Comparison of ENCODE assay signal across 31 mouse cellular contexts in the genomic region with DNA sequence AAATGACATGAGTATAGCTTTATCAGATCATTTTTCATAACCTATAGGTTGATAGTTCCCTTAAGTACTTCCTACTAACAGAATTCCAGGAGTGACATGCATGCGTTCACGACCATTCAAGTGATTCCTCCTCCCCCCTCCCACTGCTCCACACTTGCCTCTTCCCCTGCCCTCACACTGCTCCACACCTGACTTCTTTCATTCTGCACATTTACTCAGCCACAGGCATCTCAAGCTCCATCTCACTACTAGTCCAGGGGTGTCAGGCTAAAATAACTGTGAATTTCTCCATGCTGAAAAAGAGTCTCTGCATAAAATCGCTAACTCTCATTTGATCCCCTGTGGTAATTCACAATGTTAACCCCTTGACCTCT.
"Had no signal": no experiment of that assay in that cellular context is flagged by ENCODE, and none has a peak within 500 bp of the region (broad histone marks: within the 10 kb centered on the region; RNA-seq: fewer than 3 reads in every experiment).

No protein-coding gene starts in this region.

- H3K36me3 ChIP-seq: limb, embryonic 10.5 days; limb, embryonic 12.5 days; limb, embryonic 13.5 days; limb, embryonic 15.5 days; liver, embryonic 12.5 days; liver, embryonic 13.5 days; liver, embryonic 15.5 days; lung, embryonic 15.5 days; midbrain, embryonic 10.5 days; midbrain, embryonic 12.5 days; midbrain, embryonic 13.5 days; midbrain, embryonic 15.5 days; neural tube, embryonic 12.5 days; neural tube, embryonic 13.5 days had no signal

- H3K4me3 ChIP-seq: limb, embryonic 10.5 days; limb, embryonic 12.5 days; limb, embryonic 13.5 days; limb, embryonic 15.5 days; liver, embryonic 12.5 days; liver, embryonic 13.5 days; liver, embryonic 15.5 days; lung, embryonic 15.5 days; megakaryocyte, embryonic 14.5 days; midbrain, embryonic 10.5 days; midbrain, embryonic 12.5 days; midbrain, embryonic 13.5 days; midbrain, embryonic 15.5 days; myocyte; neural tube, embryonic 12.5 days; neural tube, embryonic 13.5 days had no signal

- DNase-seq: left cerebral cortex, postnatal 4 days; liver; liver, embryonic 13.5 days; liver, postnatal 0 days; lung, adult 18-20 months; lung, adult 2 months; lung, embryonic 14.5 days; lung, postnatal 10 days; lung, postnatal 14 days; lung, postnatal 36 days; lung, postnatal 4 days had no signal

- H3K9me3 ChIP-seq: limb, embryonic 10.5 days; limb, embryonic 12.5 days; limb, embryonic 13.5 days; limb, embryonic 15.5 days; liver, embryonic 12.5 days; liver, embryonic 13.5 days; liver, embryonic 15.5 days; lung, embryonic 15.5 days; midbrain, embryonic 10.5 days; midbrain, embryonic 12.5 days; midbrain, embryonic 13.5 days; midbrain, embryonic 15.5 days; neural tube, embryonic 12.5 days; neural tube, embryonic 13.5 days had no signal

- H3K4me1 ChIP-seq: limb, embryonic 10.5 days; limb, embryonic 12.5 days; limb, embryonic 15.5 days; liver, embryonic 12.5 days; liver, embryonic 13.5 days; liver, embryonic 15.5 days; lung, embryonic 15.5 days; megakaryocyte, embryonic 14.5 days; midbrain, embryonic 10.5 days; midbrain, embryonic 12.5 days; midbrain, embryonic 13.5 days; midbrain, embryonic 15.5 days; neural tube, embryonic 12.5 days; neural tube, embryonic 13.5 days had no signal

- H3K4me2 ChIP-seq: limb, embryonic 12.5 days; limb, embryonic 13.5 days; limb, embryonic 15.5 days; liver, embryonic 11.5 days; liver, embryonic 12.5 days; liver, embryonic 13.5 days; liver, embryonic 15.5 days; lung, embryonic 14.5 days; lung, embryonic 15.5 days; midbrain, embryonic 12.5 days; midbrain, embryonic 13.5 days; midbrain, embryonic 15.5 days; neural tube, embryonic 12.5 days; neural tube, embryonic 13.5 days had no signal

- ATAC-seq: liver, embryonic 12.5 days; liver, postnatal 0 days; lung, postnatal 0 days; midbrain, embryonic 13.5 days; midbrain, embryonic 15.5 days; midbrain, embryonic 16.5 days had no signal

- H3K27me3 ChIP-seq: limb, embryonic 12.5 days; limb, embryonic 13.5 days; limb, embryonic 15.5 days; liver, embryonic 12.5 days; liver, embryonic 13.5 days; liver, embryonic 15.5 days; lung, embryonic 15.5 days; megakaryocyte, embryonic 14.5 days; midbrain, embryonic 12.5 days; midbrain, embryonic 13.5 days; midbrain, embryonic 15.5 days; neural tube, embryonic 12.5 days; neural tube, embryonic 13.5 days had no signal

- H3K27ac ChIP-seq: limb, embryonic 10.5 days; limb, embryonic 12.5 days; limb, embryonic 13.5 days; limb, embryonic 15.5 days; liver, embryonic 12.5 days; liver, embryonic 13.5 days; liver, embryonic 14.5 days; liver, embryonic 15.5 days; lung, embryonic 15.5 days; macrophage; midbrain, embryonic 10.5 days; midbrain, embryonic 12.5 days; midbrain, embryonic 13.5 days; midbrain, embryonic 15.5 days; neural tube, embryonic 12.5 days; neural tube, embryonic 13.5 days had no signal

- H3K9ac ChIP-seq: limb, embryonic 12.5 days; limb, embryonic 13.5 days; limb, embryonic 15.5 days; liver, embryonic 12.5 days; liver, embryonic 13.5 days; liver, embryonic 14.5 days; liver, embryonic 15.5 days; liver, postnatal 0 days; lung, embryonic 14.5 days; lung, embryonic 15.5 days; midbrain, embryonic 12.5 days; midbrain, embryonic 13.5 days; midbrain, embryonic 15.5 days; neural tube, embryonic 12.5 days; neural tube, embryonic 13.5 days had no signal
